Mouse (Mus musculus) cerebellum, postnatal 10 days (tissue): Measurements from ENCODE around the gene Hmgb1.

Experiments
- DNase-seq, 2 experiments: peaks; one replicate each; pipeline ENCODE4 v3.0.0; 2021; ENCODE audit warnings: mixed read lengths in 2 of 2

Gene Hmgb1

DNA sequence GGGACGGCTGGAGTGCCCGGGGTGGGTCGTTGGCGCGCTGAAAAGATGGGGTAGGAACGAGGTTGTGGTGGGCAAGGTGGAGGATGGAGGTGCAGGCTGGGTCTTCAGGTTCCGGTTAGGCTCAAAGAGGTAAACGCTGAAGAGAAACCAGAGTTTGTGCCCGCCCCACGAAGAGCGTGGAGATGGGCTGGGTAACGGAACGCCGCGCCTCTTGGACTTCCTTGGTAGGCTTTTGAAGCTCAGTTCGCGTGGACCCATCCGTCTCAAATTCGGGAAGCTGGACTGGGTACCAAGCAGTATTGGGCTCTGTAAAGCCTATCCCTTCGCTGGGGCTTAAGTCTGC lies 526 bp upstream of the Hmgb1 start:
- DNase-seq = no peak

DNA sequence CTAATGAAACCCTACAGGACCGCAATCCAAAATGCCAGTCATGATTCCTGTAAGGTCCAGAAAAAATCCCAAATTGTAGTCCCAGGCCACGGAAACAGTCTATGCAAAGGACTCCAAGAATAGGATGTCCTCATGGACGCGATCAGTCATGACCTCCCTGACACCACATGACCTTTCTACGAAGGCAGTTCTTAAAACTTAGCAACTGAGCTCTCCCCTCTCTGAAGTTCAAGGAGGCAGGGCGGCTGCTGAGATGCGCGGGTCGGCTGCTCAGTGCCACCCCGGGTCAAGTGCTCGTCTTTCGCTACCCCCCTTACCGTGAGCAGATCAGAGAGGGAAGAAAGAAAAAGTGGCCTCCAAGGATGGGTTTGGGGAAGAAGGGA lies 577 bp downstream of the Hmgb1 start:
- no peak for DNase-seq

DNA sequence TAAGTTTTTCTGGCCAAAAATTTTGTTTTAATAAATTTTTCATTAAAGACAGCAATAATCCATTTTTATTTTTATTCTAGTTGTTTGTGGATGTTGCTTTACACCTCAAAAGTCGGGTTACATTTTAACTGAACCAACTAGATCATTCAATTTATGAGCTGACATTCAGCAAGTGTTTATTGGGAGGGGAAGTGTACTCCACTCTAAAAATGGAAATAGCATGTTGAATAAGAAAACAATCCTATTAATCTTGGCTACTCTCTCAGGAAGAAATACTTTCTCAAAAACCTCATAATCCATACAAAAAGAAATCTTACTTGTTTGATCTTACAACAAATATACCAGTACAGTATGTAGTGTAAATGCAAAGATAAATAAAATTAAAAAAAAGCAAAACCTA lies 1.2 kb downstream of the Hmgb1 start:
- no peak for DNase-seq

DNA sequence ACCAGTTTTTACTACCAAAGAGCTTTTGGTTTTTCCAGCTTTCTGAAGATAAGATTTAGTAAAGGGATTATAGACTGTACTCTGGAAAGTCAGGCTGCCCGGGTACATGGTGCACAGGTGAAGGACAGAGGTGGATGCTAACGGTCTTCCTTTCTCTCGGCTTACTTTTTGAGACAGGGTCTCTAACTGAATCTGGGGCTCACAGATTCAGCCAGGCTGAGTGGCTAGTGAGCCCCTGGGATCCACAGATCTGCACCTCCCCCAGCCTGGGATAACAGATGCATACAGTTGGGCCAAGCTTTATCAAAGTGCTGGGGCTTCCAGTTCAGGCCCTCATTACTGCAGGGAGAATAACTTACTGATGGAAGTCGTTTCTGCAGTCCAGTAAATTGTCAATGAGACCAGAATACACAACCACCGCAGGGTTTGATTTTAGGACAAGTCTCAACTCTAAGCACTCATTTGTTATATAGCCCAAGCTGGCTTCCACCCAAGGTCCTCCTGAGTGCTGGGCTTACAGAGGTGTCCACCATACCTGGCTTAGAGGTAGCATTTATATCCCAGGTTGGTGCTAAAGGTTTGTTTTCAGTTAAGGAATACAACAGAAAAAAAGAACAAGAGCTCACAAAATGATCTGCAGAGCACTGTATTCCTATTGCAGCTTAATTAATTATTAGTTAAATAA lies 2.0 kb downstream of the Hmgb1 start:
- peak; percentile 25 to 34 for DNase-seq

DNA sequence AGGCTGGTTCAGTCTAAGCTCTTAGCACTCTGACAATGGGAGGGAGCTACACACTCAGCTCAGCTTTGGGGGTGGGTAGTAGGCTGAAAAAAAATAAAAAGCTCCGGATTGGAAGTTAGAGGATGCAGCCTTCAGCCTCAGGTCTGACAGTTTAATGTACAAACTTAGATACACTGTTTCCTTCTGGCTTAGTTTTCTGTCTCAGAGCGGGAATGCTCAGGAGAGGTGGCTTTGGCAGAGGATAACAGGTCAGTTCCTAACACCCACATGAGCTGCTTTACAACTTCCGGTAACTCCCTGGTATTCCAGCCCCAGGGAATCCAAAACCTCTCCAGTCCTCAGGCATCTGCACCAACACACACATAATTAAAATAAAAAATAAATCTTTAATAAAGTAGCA lies 4.5 kb downstream of the Hmgb1 start:
- DNase-seq = no peak

DNA sequence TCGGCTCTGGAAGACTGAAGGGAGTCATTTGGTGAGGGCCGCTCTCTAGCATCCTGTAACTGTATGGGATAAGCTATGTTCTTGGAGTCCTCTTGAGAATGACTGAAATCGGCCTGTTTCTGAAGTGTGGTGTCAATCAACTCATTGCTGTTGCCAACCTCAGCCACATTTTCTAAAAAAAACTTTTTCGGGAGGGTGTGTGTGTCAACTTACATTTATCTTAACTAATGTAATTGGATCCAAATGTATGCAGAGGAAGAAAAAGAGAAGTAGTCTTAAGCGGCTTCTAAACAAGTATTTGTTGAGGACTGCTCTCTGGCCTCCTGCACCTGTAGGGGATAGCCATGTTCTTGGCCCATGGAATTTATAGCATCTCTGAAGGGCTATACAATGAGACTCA lies 6.2 kb downstream of the Hmgb1 start:
- no peak for DNase-seq

DNA sequence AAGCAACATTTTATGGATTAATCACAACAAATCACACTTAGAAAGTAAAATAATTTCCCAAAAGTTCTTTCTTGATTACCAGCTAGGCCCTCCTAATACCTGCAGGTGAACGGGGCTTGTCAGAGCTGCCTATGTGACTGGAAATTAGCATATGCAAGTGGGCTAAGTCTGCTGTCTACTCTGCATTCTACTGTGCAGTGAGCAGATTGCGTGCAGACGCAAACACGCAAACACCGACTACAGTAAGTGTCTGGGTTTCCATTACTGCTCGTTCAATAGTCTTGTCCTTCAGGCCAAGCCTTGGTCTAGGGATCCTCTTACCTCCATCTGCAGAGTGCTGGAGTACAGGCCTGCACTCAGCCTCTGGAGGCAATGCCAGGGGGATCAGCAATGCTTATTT lies 8.6 kb downstream of the Hmgb1 start:
- DNase-seq = no peak

DNA sequence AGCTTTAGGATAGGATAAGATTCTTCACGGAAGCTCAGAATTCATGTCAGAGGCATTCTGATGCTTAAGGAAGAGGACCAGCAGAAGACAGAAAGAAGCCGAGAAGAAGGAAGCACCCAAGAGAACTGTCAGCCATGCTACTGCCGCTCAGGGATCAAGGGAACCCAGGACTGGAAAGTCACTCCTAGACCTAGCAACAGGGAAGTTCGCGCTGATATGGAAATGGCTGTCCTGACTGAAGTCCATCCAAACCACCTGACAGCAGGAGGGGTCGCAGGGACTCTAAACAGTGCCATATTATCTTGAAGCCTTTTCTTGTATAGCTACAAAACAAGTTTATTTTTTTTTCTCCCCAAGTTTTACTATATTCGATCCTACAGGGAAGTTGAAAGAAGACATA lies 9.8 kb downstream of the Hmgb1 start:
- DNase-seq = no peak

DNA sequence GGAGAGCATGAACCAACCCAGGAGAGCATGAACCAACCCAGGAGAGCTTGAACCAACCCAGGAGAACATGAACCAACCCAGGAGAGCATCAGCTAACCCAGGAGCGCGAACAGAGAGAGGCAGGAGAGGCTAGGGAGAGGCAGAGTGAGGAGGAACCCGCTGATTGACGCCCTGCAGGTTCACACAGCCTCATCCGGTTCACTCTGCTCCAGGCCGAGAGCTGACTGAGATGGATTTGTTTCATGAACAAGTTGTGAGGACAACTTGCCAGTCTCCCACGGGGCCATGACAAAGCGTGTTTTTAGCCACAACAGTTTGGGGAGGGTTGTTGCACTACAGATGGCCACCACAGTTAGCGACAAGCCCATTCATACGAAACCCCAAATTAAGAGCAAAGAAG lies 12.0 kb downstream of the Hmgb1 start:
- DNase-seq = no peak

DNA sequence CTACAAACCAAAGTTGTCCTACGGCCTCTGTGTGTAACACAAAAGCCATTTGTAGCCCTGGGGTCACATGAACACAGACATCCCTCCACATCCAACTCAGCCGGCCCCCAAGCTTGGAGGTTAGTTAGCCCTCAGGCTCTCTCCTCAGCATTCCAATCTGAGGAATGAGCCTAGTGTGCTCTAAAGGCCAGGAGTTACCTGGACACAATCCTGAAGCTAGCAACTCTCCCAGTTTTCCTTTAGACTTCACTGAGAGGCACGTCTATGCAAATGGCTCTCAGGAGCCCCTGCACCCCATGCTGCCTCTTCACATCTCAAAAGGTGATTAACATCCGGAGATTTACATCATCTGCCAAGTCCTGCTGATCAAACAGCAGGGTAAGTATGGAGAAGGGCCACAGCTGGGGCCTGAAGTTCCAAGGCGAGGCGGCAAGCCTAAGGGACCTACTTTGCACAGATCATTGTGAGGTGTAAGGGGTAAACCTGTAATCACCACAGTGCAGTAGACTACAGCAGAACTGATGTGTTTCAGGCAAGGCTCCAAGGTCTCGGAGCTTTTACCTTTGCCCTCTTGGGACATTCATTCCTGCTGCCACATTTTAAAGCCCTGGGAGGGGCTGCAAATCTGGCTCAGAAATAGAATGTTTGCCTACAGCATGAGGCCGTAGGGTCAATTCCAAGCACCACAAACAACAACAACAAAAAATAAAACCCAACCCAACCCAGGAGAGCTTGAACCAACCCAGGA lies 13.3 kb downstream of the Hmgb1 start:
- DNase-seq = no peak

DNA sequence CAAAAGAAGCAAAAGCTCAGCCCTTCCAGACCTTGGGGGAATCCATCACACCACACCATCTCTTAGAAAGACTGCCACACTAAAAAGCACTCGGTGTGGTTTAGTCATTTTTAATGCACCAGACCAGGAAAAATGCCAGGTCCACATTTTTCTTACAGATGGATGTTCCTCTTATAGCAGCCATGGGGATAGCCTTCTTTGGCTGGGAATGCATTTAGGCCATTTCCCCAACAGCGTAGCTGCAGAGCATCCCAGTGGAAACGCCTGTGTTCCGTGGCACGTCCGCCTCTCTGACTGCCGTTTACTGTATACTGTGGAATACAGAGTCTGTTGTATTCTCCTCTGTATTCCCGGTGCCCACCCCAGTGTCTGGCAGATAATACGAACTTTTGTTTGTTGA lies 15.5 kb downstream of the Hmgb1 start:
- DNase-seq = peak; percentile 15 to 32

DNA sequence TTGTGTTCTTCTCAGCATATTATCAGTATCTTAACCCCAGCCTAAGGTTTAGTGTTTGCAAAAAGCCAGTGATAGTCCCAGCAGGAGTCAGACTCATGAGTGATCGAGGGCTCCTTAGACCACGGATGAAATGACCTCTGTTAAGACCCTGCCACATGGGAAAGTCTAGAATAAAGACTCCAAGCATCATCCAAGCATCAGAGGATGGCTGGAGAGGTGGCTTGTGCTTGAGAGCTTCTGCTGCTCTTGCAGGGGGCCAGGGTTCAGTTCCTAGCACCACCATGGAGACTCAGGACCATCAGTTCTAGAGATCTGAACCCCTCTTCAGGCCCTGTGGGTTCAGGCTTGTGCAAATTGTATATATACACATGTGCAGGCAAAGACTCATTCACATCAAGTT lies 16.2 kb downstream of the Hmgb1 start:
- no peak for DNase-seq

DNA sequence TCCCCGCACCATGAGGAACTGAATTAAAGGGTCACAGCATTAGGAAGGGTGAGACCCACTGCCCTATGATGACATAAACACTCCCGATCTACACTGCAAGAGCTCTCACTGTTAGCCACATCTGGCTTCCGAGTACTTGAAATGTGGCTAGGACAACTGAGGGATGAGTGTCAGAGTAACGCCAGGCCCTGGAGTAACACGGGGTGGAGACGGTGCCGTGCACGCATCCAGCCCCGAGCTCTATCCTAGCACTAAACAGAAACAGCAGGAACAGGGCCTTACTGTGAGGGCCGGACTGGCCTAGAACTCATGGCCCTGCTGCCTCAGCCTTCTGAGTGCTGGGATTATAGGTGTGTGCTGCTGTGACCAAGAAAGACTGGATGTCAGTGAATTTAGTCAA lies 18.3 kb downstream of the Hmgb1 start:
- DNase-seq = no peak

DNA sequence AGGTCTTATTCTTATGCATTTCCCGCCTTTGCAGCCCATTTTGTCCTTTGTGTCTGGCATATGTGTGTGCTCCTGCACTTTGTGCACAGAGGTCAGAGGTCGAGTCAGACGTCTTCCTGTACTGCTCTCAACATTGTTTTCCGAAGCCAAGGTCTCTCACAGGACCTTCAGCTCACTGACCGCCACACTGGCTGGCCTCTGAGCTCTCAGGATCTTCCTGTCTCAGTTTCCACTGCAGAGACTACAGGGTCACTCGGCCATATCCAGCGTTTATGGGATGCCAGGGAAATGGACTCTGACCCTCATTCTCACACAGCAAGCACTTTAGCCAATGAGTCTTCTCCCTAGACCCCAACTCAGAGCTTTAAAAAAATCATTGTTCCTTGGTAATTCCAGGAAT lies 19.4 kb downstream of the Hmgb1 start:
- DNase-seq = no peak

DNA sequence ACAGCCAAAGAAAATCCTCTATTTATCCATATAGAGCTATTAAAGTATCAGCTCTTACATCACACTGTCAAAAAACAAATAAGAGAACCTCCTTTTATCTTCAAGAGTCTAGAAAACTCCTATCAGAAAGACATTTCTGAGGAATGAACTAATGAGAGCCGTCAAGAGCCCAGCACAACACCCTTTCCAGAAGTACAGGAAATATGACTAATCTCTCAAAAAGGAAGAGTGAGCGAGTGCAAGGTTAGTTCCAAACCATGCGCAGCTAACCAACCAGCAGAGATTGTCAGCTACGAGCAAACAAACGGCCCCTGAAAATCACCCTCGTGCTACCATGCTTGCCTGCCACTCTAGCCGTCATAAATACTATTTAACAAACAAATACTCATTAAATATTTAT lies 21.4 kb downstream of the Hmgb1 start:
- DNase-seq = no peak

DNA sequence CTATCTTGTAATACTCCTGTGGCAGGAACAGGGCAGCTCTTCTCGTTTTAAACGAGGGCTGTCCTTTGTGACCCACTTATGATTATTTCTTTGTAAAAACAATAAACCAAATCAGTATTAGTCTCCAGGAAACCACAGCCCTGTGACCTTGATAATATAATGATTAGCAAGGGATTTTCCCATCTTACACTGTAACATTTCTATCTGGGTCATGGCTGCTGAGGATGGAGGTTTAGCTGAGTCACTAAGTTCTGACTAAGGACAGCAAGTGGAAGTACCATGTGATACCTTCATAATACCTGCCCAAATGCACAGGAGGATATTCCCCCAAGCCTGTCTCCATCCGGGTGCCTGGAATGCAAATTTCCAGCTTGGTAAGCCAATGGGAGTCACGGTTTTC lies 23.8 kb downstream of the Hmgb1 start:
- no peak for DNase-seq

DNA sequence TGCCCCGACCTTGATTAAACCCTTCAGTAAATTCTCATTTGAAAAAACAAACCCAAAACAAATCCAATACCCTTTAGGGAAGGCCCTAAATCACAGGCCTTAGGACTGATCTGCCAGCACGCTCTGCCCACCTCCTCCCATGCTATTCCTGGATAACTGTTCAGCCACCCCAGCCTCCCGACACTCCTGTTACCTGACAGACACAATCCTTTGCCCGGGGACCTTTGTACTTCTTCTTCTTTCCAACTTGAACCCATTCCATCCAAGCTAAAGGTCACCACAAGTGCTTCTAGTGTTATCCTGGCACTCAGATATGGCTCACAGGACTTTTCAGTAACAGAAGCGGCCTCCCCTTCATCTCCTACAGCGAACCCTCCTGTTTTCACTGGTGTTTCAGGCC lies 25.3 kb downstream of the Hmgb1 start:
- DNase-seq = no peak

DNA sequence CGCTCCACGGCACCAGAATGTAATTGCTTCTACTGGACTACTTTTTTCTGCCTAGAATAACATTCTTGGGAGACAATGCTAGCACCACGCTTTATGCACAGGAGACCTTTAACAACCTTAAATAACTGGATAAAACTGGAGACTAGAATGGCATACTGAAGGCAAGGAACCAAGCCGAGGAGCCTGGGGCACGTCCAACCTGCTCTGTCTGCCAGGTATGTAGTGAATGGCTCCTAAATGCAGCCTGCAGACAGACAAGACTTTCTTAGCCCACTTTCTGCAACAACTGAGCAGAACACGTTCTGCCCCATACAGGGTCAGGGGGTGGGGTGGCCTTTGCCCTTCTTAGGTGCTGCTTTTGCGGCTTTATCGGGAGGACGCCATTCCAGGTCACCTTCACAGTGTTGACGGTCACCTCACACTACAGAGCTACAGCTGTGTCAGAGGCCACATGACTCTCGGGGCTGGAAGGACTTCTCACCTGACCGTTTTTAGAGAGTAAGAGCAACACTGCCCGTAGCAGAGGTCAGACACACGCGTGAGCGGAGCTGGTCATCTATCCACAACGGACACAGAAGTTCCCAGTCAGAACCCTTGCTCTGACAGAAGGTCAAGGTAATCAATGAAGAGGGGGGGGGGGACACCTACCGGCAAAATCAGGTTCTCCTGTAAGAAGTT lies 27.3 kb downstream of the Hmgb1 start:
- no peak for DNase-seq

DNA sequence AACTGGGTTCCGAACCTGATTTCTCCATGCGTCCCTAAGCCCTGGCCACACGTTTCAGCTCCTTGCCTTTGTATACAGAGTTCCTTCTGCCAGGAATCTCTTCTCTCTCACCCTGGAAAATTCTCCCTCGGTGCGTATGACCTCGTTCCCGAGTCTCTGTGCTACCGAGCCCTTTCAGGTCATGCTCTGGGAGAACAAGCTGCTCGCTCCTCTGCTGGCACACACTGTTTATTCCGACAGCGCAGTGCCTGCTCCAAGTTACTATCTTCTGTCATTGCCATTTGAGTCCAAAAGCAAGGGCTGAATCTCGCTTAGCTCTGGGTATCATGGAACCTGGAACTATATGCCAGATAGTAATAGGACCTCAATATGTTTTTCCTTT lies 31.5 kb downstream of the Hmgb1 start:
- DNase-seq = peak; percentile 72 to 73

DNA sequence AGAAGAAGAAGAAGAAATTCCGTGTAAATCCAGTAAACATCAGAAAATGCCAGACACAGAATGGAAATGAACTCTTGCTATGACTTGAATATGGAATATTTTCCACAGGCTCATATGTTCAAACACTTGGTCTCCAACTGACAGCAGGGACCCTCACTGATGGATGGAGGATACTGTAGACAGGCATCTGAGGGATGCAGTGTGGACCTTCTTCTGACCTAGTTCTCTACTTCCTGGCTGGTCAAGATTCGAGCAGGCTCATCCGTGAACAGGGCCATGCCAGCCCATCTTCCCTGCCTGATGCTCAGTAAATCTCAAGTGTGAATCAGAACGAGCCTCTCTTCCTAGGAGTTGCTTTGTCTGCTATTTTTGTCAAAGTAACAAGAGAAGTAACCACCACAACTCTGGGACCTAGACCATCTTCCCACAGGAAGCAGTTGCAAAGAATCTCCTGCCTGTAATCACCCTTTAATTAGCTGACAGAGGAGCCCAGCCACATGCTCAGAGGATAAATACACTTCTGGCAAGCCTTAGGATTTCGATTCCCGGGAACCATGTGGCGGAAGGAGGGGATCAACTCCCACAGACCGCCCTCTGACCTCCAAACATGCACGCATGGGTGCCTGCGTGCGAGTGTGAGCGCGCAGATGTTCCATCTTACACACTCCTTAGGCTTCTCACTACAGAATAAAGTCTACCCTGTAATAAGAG lies 32.1 kb downstream of the Hmgb1 start:
- peak; percentile 51 to 60 for DNase-seq

DNA sequence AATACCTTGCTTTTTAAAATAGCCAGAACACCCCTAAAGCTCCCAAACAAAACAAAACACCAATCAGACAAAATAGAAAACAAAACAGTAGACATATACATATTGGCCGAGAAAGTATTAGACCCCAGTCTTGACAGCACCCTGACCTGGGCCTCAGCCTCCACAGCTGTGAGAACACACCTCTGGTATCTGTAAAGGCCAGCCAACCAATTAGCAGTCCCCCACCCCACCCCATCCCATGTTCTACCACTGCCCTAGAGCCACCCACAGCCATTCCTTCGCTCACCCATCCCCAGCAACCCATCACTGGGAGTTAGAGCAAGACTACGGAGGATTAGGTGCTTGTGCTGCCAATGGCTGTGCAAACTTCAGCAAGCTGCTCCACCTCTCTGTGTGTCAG lies 33.4 kb downstream of the Hmgb1 start:
- no peak for DNase-seq

DNA sequence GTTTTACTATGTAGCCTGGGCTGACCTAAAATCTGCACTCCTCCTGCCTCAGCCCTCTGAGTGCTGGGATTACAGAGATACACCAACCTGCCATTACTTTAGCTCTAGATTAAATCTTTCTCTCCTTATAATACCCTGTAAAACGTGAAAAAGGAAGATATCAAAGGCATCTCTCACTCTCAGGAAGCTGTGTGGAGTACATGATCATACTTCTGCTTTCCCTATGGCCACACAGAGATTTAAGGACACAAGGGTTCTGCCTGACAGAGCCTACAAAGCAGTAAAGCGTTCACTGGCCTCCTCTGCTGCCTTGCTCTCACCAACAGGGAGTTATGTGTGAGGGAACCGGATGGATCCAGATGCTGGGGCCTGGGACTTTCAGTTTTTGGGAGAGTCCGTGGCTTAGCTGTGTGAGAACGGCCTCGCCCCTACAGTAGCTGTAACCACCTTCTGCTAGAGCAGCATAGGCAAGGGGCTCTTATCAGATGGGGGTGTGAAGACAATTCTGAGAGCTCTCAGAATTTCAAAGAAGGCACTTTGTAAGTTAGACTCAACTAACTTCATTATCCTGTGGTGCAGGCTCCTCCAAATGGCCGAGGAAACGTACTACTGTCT lies 36.8 kb downstream of the Hmgb1 start:
- DNase-seq = no peak

DNA sequence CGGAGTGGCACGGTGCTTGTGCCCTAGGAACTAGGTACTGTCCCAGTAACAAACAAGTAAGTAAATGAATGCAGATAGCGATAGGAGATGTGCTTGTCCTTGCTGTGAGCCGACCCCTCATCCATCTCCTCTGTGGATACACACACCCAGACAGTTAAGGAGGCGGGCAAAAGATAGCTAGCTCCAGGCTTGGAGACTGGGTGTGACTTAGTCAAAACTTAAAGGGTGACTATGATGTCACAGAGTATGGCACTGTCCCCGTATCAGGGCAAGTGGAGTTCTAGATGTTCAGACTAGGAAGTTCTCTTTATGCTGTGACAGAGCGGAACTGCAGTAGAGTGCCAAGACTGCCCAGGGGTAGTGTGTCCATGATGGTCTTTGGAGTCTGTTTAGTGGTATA lies 37.6 kb downstream of the Hmgb1 start:
- DNase-seq = no peak
